In the genomic region with DNA sequence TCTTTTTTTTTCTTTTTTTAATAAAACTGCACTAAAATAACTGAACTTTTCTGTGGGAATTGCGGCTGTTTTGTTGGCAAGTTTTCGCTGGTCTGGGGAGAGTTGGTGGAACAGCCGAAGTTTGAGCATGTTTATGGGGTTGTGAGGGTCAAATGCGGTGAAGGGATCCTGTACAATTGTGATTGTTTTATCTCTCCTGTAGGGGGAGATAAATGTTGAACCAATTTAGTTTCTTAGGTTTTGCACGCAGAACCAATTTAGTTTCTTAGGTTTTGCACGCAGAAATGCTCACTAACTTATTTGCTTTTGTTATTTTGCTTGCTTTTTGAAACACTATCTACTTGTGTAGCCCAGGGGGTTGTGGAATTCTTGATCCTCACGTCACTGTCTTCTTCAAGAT, we compare ENCODE assay signal across 8 mouse cellular contexts. TPM values are rescaled to one million over a fixed set of nuclear protein-coding genes. Genes with fewer than 3 reads are reported as not detected.
A peak's percentile ranks its signal among the peaks of the same experiment; 100 is the strongest.
DNase-seq lines count a peak whose midpoint lies in the region; ATAC-seq lines count a peak whose summit lies in the region.

No protein-coding gene starts in this region.

- no peaks in the 10 kb centered on the region; the same call in 1 of the 2 replicates for H3K27me3 ChIP-seq in heart, embryonic 11.5 days (ENCODE audit: control insufficient read depth, insufficient read depth, low read length)
- H3K27me3 ChIP-seq in forebrain, embryonic 10.5 days (ENCODE audit: poor library complexity, severe bottlenecking), result peaks cover 47% of the 10 kb centered on the region
- H3K27me3 ChIP-seq in kidney, embryonic 16.5 days (ENCODE audit: insufficient read depth, low read length), result no peaks in the 10 kb centered on the region
- H3K27me3 ChIP-seq in midbrain, embryonic 13.5 days, result peaks cover 30% of the 10 kb centered on the region

- H3K9ac ChIP-seq in heart, embryonic 11.5 days (ENCODE audit: low read depth, low read length), result peak overlapping the region; percentile 81
- H3K9ac ChIP-seq in kidney, embryonic 16.5 days (replicated peaks; ENCODE audit: low read length), result peak overlapping the region; percentile 80
- no peak overlapping the region for H3K9ac ChIP-seq in midbrain, embryonic 13.5 days (replicated peaks)

- H3K4me1 ChIP-seq in heart, embryonic 11.5 days (ENCODE audit: control insufficient read depth, insufficient read depth, low read length), result no peaks in the 10 kb centered on the region
- H3K4me1 ChIP-seq in forebrain, embryonic 10.5 days, result peaks cover 27% of the 10 kb centered on the region
- no peaks in the 10 kb centered on the region for H3K4me1 ChIP-seq in kidney, embryonic 16.5 days (ENCODE audit: insufficient read depth, low read length)
- peaks cover 13% of the 10 kb centered on the region for H3K4me1 ChIP-seq in midbrain, embryonic 13.5 days (replicated peaks)

- no peaks in the 10 kb centered on the region for H3K9me3 ChIP-seq in heart, embryonic 11.5 days (replicated peaks; ENCODE audit: control insufficient read depth, low read length)
- no peaks in the 10 kb centered on the region for H3K9me3 ChIP-seq in forebrain, embryonic 10.5 days
- H3K9me3 ChIP-seq in kidney, embryonic 16.5 days (ENCODE audit: low read length), result no peaks in the 10 kb centered on the region
- H3K9me3 ChIP-seq in midbrain, embryonic 13.5 days, result no peaks in the 10 kb centered on the region

- WGBS in heart, embryonic 11.5 days (ENCODE audit: insufficient replicate concordance), result 15% methylated on average over 7 of the region's 7 CpGs
- 13% methylated on average over 7 of the region's 7 CpGs for WGBS in forebrain, embryonic 10.5 days
- 9% methylated on average over 7 of the region's 7 CpGs for WGBS in kidney, embryonic 16.5 days
- 11% methylated on average over 7 of the region's 7 CpGs for WGBS in midbrain, embryonic 13.5 days

- H3K4me2 ChIP-seq in heart, embryonic 11.5 days, result peak overlapping the region; percentile 96
- H3K4me2 ChIP-seq in kidney, embryonic 16.5 days (replicated peaks; ENCODE audit: low read depth, low read length), result peak overlapping the region; percentile 81
- peak overlapping the region; percentile 97 for H3K4me2 ChIP-seq in midbrain, embryonic 13.5 days (replicated peaks)

- no peak for DNase-seq in heart, adult 9 months (ENCODE audit: low spot score in 2 of 2)
- DNase-seq in MEL-GATA-1-ER (ENCODE audit: extremely low read depth, low read depth), result peak; percentile 50
- DNase-seq in forebrain, embryonic 10.5 days (ENCODE audit: extremely low spot score, low spot score), result no peak
- no peak for DNase-seq in frontal cortex, postnatal 36 days (ENCODE audit: low spot score in 2 of 2)
- DNase-seq in layer of hippocampus, postnatal 14 days (ENCODE audit: low spot score in 2 of 2), result no peak

- H3K36me3 ChIP-seq in heart, embryonic 11.5 days (ENCODE audit: control insufficient read depth, insufficient read depth, low read length), result no peaks in the 10 kb centered on the region
- H3K36me3 ChIP-seq in forebrain, embryonic 10.5 days (replicated peaks), result no peaks in the 10 kb centered on the region
- H3K36me3 ChIP-seq in kidney, embryonic 16.5 days (ENCODE audit: insufficient read depth, low read length), result no peaks in the 10 kb centered on the region
- no peaks in the 10 kb centered on the region for H3K36me3 ChIP-seq in midbrain, embryonic 13.5 days

- no peak overlapping the region for H3K27ac ChIP-seq in heart, embryonic 11.5 days (ENCODE audit: low read depth, low read length)
- H3K27ac ChIP-seq in forebrain, embryonic 10.5 days, result no peak overlapping the region
- no peak overlapping the region for H3K27ac ChIP-seq in kidney, embryonic 16.5 days (ENCODE audit: low read length)
- no peak overlapping the region for H3K27ac ChIP-seq in midbrain, embryonic 13.5 days

- peak overlapping the region; percentile 83 for H3K4me3 ChIP-seq in heart, embryonic 11.5 days (ENCODE audit: low read depth, low read length)
- H3K4me3 ChIP-seq in forebrain, embryonic 10.5 days, result peak overlapping the region; percentile 78
- H3K4me3 ChIP-seq in kidney, embryonic 16.5 days (ENCODE audit: low read length), result peak overlapping the region; percentile 75
- peak overlapping the region; percentile 77 for H3K4me3 ChIP-seq in midbrain, embryonic 13.5 days (replicated peaks)

- no peak for ATAC-seq in heart, embryonic 11.5 days (replicated peaks; ENCODE audit: insufficient number of reproducible peaks, low FRiP score, low TSS enrichment)
- no peak for ATAC-seq in kidney, embryonic 16.5 days (ENCODE audit: low FRiP score, low TSS enrichment)
- no peak for ATAC-seq in midbrain, embryonic 13.5 days

RNA-seq across cellular contexts. Expression of gene Larp1b, which starts 1.7 kb away (rescaled TPM):
- polyA plus RNA-seq in heart, embryonic 11.5 days (2014; fragmentation: Nextera tagmentation; extraction: Ambion mirVana), result 9.8 and 11.2 TPM in 2 replicates
- polyA plus RNA-seq in forebrain, embryonic 10.5 days (2016; fragmentation: Nextera tagmentation; extraction: Ambion mirVana), result 1.5 and 2.0 TPM in 2 replicates
- polyA plus RNA-seq in kidney, embryonic 16.5 days (2015; fragmentation: Nextera tagmentation; extraction: Ambion mirVana), result 10.5 and 13.4 TPM in 2 replicates
- polyA plus RNA-seq in midbrain, embryonic 13.5 days (2015; fragmentation: Nextera tagmentation; extraction: Ambion mirVana), result 2.4 and 2.6 TPM in 2 replicates
- total RNA-seq in layer of hippocampus, postnatal 14 days (2021), result 10 to 100 TPM; 17.8 to 20.0 TPM

RNA-seq across cellular contexts. Expression of gene 1700034I23Rik, which starts 49.0 kb away (rescaled TPM):
- polyA plus RNA-seq in heart, embryonic 11.5 days (2014; fragmentation: Nextera tagmentation; extraction: Ambion mirVana), result 0.21 TPM in 1 of 2 replicates, not detected in the other
- polyA plus RNA-seq in forebrain, embryonic 10.5 days (2016; fragmentation: Nextera tagmentation; extraction: Ambion mirVana), result 0.09 and 0.10 TPM in 2 replicates
- 0.23 and 0.31 TPM in 2 replicates for polyA plus RNA-seq in kidney, embryonic 16.5 days (2015; fragmentation: Nextera tagmentation; extraction: Ambion mirVana)
- 0.22 and 0.49 TPM in 2 replicates for polyA plus RNA-seq in midbrain, embryonic 13.5 days (2015; fragmentation: Nextera tagmentation; extraction: Ambion mirVana)
- under 1 TPM in 1 of 2 experiments, not detected in 1; 0.24 TPM for total RNA-seq in layer of hippocampus, postnatal 14 days (2021)
